Mouse (Mus musculus): ENCODE measurements around the gene Wsb1.
A peak's percentile ranks its signal among the peaks of the same experiment; 100 is the strongest.
"Not testable (repeated sequence)": the region's sequence is repeated elsewhere in the genome, so short reads cannot be mapped to it uniquely, and the experiment has no call there.

The Wsb1 gene

GRCm38 (mm10) chr11:79254391-79255098, at the start of gene Wsb1:
Gene Wsb1, minus strand, starts transcription at chr11:79254671.
- no peak for TF ChIP-seq NANOG (IDR thresholded peaks at IDR 0.05; ENCODE audit: borderline replicate concordance, low read length)
- no peak for TF ChIP-seq POU5F1 (IDR thresholded peaks at IDR 0.05; ENCODE audit: borderline replicate concordance, low read length)
- TF ChIP-seq CTCF (conservative IDR thresholded peaks at IDR 0.05; ENCODE audit: low read length), result no peak
- Histone ChIP-seq H3K36me3 (ENCODE audit: insufficient read depth, low read length) (peaks cover 27% of the 10 kb centered on the region), H3K27me3 (ENCODE audit: insufficient read depth, low read length) (peaks cover 16% of the 10 kb centered on the region)

GRCm38 (mm10) chr11:79304245-79304644, 49.8 kb upstream of the Wsb1 start:
- H3K36me3 ChIP-seq (ENCODE audit: insufficient read depth, low read length); H3K9me3 ChIP-seq (ENCODE audit: low read length); H3K27me3 ChIP-seq (ENCODE audit: insufficient read depth, low read length); H3K4me3 ChIP-seq (replicated peaks; ENCODE audit: low read length): not testable (repeated sequence)
- H3K4me1 ChIP-seq (replicated peaks; ENCODE audit: low read depth, low read length), result peaks cover 33% of the 10 kb centered on the region

More at GRCm38 (mm10) chr11:79254391-79255098, at the start of gene Wsb1:
- Histone ChIP-seq H3K4me1 (replicated peaks; ENCODE audit: low read depth, low read length) (peaks cover 49% of the 10 kb centered on the region), H3K9me3 (ENCODE audit: low read length) (no peaks in the 10 kb centered on the region), H3K4me3 (replicated peaks; ENCODE audit: low read length) (peak within 1 kb of the TSS; percentile 96)

- no peak overlapping the region for H3K4me3 ChIP-seq (replicated peaks; ENCODE audit: low read length)
- peaks cover 28% of the 10 kb centered on the region for H3K4me1 ChIP-seq (replicated peaks; ENCODE audit: low read depth, low read length)
- H3K9me3 ChIP-seq (ENCODE audit: low read length), result 0 out of 2 replicates have a peak, but pooled peaks cover 6% of the 10 kb centered on the region
- peaks cover 2% of the 10 kb centered on the region; the same call in 1 of the 2 replicates for H3K27me3 ChIP-seq (ENCODE audit: insufficient read depth, low read length)
- no peaks in the 10 kb centered on the region for H3K36me3 ChIP-seq (ENCODE audit: insufficient read depth, low read length)
- no peak for TF ChIP-seq NANOG (IDR thresholded peaks at IDR 0.05; ENCODE audit: borderline replicate concordance, low read length)
- no peak for TF ChIP-seq CTCF (conservative IDR thresholded peaks at IDR 0.05; ENCODE audit: low read length)
- no peak for TF ChIP-seq POU5F1 (IDR thresholded peaks at IDR 0.05; ENCODE audit: borderline replicate concordance, low read length)
These were observed 48.6 kb upstream of the Wsb1 start for GRCm38 (mm10) chr11:79303109-79303508.

GRCm38 (mm10) chr11:79299719-79300431, 45.4 kb upstream of the Wsb1 start:
- H3K4me1 ChIP-seq (replicated peaks; ENCODE audit: low read depth, low read length), result no peaks in the 10 kb centered on the region
- H3K27me3 ChIP-seq (ENCODE audit: insufficient read depth, low read length), result no peaks in the 10 kb centered on the region
- no peak overlapping the region for H3K4me3 ChIP-seq (replicated peaks; ENCODE audit: low read length)
- H3K9me3 ChIP-seq (ENCODE audit: low read length), result 0 out of 2 replicates have a peak, but pooled peaks cover 2% of the 10 kb centered on the region
- H3K36me3 ChIP-seq (ENCODE audit: insufficient read depth, low read length), result no peaks in the 10 kb centered on the region
- TF ChIP-seq NANOG (IDR thresholded peaks at IDR 0.05; ENCODE audit: borderline replicate concordance, low read length) (no peak), POU5F1 (IDR thresholded peaks at IDR 0.05; ENCODE audit: borderline replicate concordance, low read length) (no peak), CTCF (conservative IDR thresholded peaks at IDR 0.05; ENCODE audit: low read length) (no peak)

GRCm38 (mm10) chr11:79296856-79297491, 42.5 kb upstream of the Wsb1 start, which contains the start of gene Gm9964:
Gene Gm9964, minus strand, starts transcription at chr11:79296906.
- Histone ChIP-seq H3K27me3 (ENCODE audit: insufficient read depth, low read length) (no peaks in the 10 kb centered on the region), H3K36me3 (ENCODE audit: insufficient read depth, low read length) (no peaks in the 10 kb centered on the region), H3K9me3 (ENCODE audit: low read length) (no peaks in the 10 kb centered on the region), H3K4me1 (replicated peaks; ENCODE audit: low read depth, low read length) (peaks cover 8% of the 10 kb centered on the region), H3K4me3 (replicated peaks; ENCODE audit: low read length) (no peak within 1 kb of the TSS)
- no peak for TF ChIP-seq NANOG (IDR thresholded peaks at IDR 0.05; ENCODE audit: borderline replicate concordance, low read length)
- no peak for TF ChIP-seq CTCF (conservative IDR thresholded peaks at IDR 0.05; ENCODE audit: low read length)
- no peak for TF ChIP-seq POU5F1 (IDR thresholded peaks at IDR 0.05; ENCODE audit: borderline replicate concordance, low read length)

GRCm38 (mm10) chr11:79296167-79296566, 41.7 kb upstream of the Wsb1 start:
- Histone ChIP-seq H3K27me3 (ENCODE audit: insufficient read depth, low read length) (no peaks in the 10 kb centered on the region), H3K9me3 (ENCODE audit: low read length) (no peaks in the 10 kb centered on the region), H3K4me1 (replicated peaks; ENCODE audit: low read depth, low read length) (peaks cover 16% of the 10 kb centered on the region), H3K4me3 (replicated peaks; ENCODE audit: low read length) (no peak overlapping the region), H3K36me3 (ENCODE audit: insufficient read depth, low read length) (no peaks in the 10 kb centered on the region)
- TF ChIP-seq CTCF (conservative IDR thresholded peaks at IDR 0.05; ENCODE audit: low read length) (peak; percentile 100), POU5F1 (IDR thresholded peaks at IDR 0.05; ENCODE audit: borderline replicate concordance, low read length) (no peak)

GRCm38 (mm10) chr11:79293971-79294370, 39.5 kb upstream of the Wsb1 start:
- Histone ChIP-seq H3K27me3 (ENCODE audit: insufficient read depth, low read length) (no peaks in the 10 kb centered on the region), H3K4me3 (replicated peaks; ENCODE audit: low read length) (no peak overlapping the region), H3K9me3 (ENCODE audit: low read length) (no peaks in the 10 kb centered on the region), H3K4me1 (replicated peaks; ENCODE audit: low read depth, low read length) (peaks cover 20% of the 10 kb centered on the region), H3K36me3 (ENCODE audit: insufficient read depth, low read length) (no peaks in the 10 kb centered on the region)
- TF ChIP-seq POU5F1 (IDR thresholded peaks at IDR 0.05; ENCODE audit: borderline replicate concordance, low read length) (no peak), NANOG (IDR thresholded peaks at IDR 0.05; ENCODE audit: borderline replicate concordance, low read length) (no peak), CTCF (conservative IDR thresholded peaks at IDR 0.05; ENCODE audit: low read length) (no peak)

- Histone ChIP-seq H3K4me3 (replicated peaks; ENCODE audit: low read length) (no peak overlapping the region), H3K9me3 (ENCODE audit: low read length) (no peaks in the 10 kb centered on the region), H3K4me1 (replicated peaks; ENCODE audit: low read depth, low read length) (peaks cover 20% of the 10 kb centered on the region), H3K36me3 (ENCODE audit: insufficient read depth, low read length) (no peaks in the 10 kb centered on the region), H3K27me3 (ENCODE audit: insufficient read depth, low read length) (no peaks in the 10 kb centered on the region)
- no peak for TF ChIP-seq POU5F1 (IDR thresholded peaks at IDR 0.05; ENCODE audit: borderline replicate concordance, low read length)
- TF ChIP-seq NANOG (IDR thresholded peaks at IDR 0.05; ENCODE audit: borderline replicate concordance, low read length), result no peak
- TF ChIP-seq CTCF (conservative IDR thresholded peaks at IDR 0.05; ENCODE audit: low read length), result no peak
These were observed 38.6 kb upstream of the Wsb1 start for GRCm38 (mm10) chr11:79293025-79293424.
